Mouse (Mus musculus) embryonic facial prominence, embryonic 11.5 days (tissue): ENCODE measurements around the gene Mon2. TPM values are rescaled to one million over a fixed set of nuclear protein-coding genes. Genes with fewer than 3 reads are reported as not detected.
A peak's percentile ranks its signal among the peaks of the same experiment; 100 is the strongest.
"Not testable (repeated sequence)": the region's sequence is repeated elsewhere in the genome, so short reads cannot be mapped to it uniquely, and the experiment has no call there.

Experiments used
- ATAC-seq: fragments of 200-750 bp; cut with Nextera tagmentation; replicated peaks from 2 replicates; pipeline ENCODE4 v1.8.0; 2017; ENCODE audit warnings: low read depth; ENCODE audit not compliant: insufficient number of reproducible peaks, low FRiP score, low TSS enrichment
- DNase-seq: peaks from one replicate; pipeline ENCODE4 v3.0.0-alpha.2; 2015; ENCODE audit warnings: low spot score
- H3K27ac ChIP-seq: fragments of 300-500 bp; sonication (generic); replicated peaks from 2 replicates; pipeline ENCODE4 v1.5.1; 2014; ENCODE audit warnings: mild to moderate bottlenecking, low read depth, low read length, control low read depth
- H3K27me3 ChIP-seq: fragments of 300-500 bp; sonication (generic); 2 replicates; pipeline ENCODE4 v1.6.1; 2014; ENCODE audit warnings: mild to moderate bottlenecking, low read length, moderate library complexity, mixed read lengths; ENCODE audit not compliant: control insufficient read depth, insufficient read depth
- H3K36me3 ChIP-seq: fragments of 300-500 bp; sonication (generic); replicated peaks from 2 replicates; pipeline ENCODE4 v1.6.1; 2014; ENCODE audit warnings: low read depth, mild to moderate bottlenecking, low read length, moderate library complexity, mixed read lengths; ENCODE audit not compliant: control insufficient read depth, insufficient read depth
- H3K4me1 ChIP-seq: fragments of 300-500 bp; sonication (generic); 2 replicates; pipeline ENCODE4 v1.6.1; 2014; ENCODE audit warnings: low read length, mixed read lengths; ENCODE audit not compliant: control insufficient read depth, insufficient read depth
- H3K4me2 ChIP-seq: fragments of 300-500 bp; sonication (generic); 2 replicates; pipeline ENCODE4 v1.6.1; 2014; ENCODE audit warnings: low read depth, mild to moderate bottlenecking, control low read depth, low read length, moderate library complexity
- H3K4me3 ChIP-seq: fragments of 300-500 bp; sonication (generic); 2 replicates; pipeline ENCODE4 v1.5.1; 2014; ENCODE audit warnings: low read depth, low read length, control low read depth
- H3K9ac ChIP-seq: fragments of 300-500 bp; sonication (generic); replicated peaks from 2 replicates; pipeline ENCODE4 v1.6.1; 2014; ENCODE audit warnings: mild to moderate bottlenecking, control low read depth, low read length
- H3K9me3 ChIP-seq: fragments of 300-500 bp; sonication (generic); replicated peaks from 2 replicates; pipeline ENCODE4 v1.6.1; 2016; ENCODE audit warnings: mild to moderate bottlenecking, low read length, inconsistent platforms, mixed read lengths; ENCODE audit not compliant: control insufficient read depth
- WGBS: fragments of 180-500 bp; shearing (Covaris S2); extraction: QIAGEN DNeasy Blood & Tissue Kit; methylation state at CpG from one replicate; pipeline ENCODE4 v1.1.7; 2014; 5-methylcytosine and 5-hydroxymethylcytosine counted together
- polyA plus RNA-seq: library from polyadenylated mRNA; unstranded; fragments of >200 nt; fragmentation: Nextera tagmentation; extraction: Ambion mirVana; gene quantifications from 2 replicates; pipeline ENCODE4 v1.2.1, GENCODE M21; 2014

The Mon2 gene
- polyA plus RNA-seq, 1 experiment from 2014 or later = 28.6 TPM

DNA sequence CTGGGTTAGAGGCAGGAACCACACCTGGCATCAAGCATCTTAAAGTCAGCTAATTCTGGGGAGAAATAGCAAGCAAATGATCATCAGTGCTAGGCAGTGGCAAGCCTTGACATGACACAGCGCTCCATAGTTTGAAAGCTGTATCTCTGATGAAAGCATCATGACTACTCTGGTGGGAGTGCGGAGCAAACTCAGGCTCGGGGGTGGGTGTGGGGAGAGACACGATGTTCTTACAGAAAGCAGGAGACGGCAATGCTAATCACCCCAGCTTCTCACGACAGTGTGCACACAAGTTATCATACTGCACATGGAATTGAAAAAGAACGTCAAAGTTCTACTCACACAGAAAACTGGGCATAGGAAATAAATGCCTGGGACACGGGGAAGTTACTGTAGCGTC is 45.7 kb downstream of the Mon2 start:
- Histone ChIP-seq H3K27ac (no peak overlapping the region), H3K4me3 (no peak overlapping the region), H3K9me3 (no peaks in the 10 kb centered on the region), H3K4me2 (no peak overlapping the region), H3K36me3 (no peaks in the 10 kb centered on the region; the same call in 1 of the 2 replicates), H3K4me1 (no peaks in the 10 kb centered on the region), H3K27me3 (no peaks in the 10 kb centered on the region), H3K9ac (no peak overlapping the region)
- ATAC-seq (no peak), DNase-seq (no peak)
- 92% methylated on average over 9 of the region's 9 CpGs for WGBS

DNA sequence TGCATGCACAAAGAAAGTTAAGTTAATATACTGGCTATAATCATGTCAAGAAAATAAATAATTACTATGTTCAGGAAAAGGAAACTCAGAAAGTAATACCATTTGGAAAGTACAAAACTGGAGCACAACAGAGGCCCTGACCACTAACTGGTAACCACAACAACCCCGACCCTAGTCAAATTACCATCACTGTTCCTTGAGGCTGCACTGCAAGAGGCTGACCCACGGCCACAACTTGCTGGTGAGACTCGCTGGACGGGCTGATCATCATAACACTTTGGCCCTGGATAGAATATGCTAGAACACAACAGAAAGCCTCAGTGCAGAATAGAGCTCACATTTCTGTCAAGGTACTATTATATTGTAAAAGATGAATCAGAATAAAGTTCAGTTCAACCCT is 47.4 kb downstream of the Mon2 start:
- Histone ChIP-seq H3K27ac (no peak overlapping the region), H3K4me2 (no peak overlapping the region), H3K4me1 (no peaks in the 10 kb centered on the region), H3K9ac (no peak overlapping the region), H3K27me3 (no peaks in the 10 kb centered on the region), H3K9me3 (no peaks in the 10 kb centered on the region), H3K4me3 (no peak overlapping the region), H3K36me3 (no peaks in the 10 kb centered on the region; the same call in 1 of the 2 replicates)
- no peak for DNase-seq
- no peak for ATAC-seq
- WGBS = 86% methylated on average over 4 of the region's 4 CpGs

GRCm38 (mm10) chr10:123026736-123027135 is 49.6 kb downstream of the Mon2 start:
- H3K9ac ChIP-seq, H3K9me3 ChIP-seq, H3K36me3 ChIP-seq, DNase-seq, H3K27me3 ChIP-seq, ATAC-seq, H3K27ac ChIP-seq, H3K4me3 ChIP-seq, H3K4me1 ChIP-seq, H3K4me2 ChIP-seq: not testable (repeated sequence)
- 97% methylated on average over 4 of the region's 4 CpGs for WGBS

GRCm38 (mm10) chr10:123013435-123013834 is 62.9 kb downstream of the Mon2 start:
- Histone ChIP-seq H3K27me3 (no peaks in the 10 kb centered on the region), H3K27ac (no peak overlapping the region), H3K4me3 (no peak overlapping the region), H3K9me3 (no peaks in the 10 kb centered on the region), H3K36me3 (peaks cover 3% of the 10 kb centered on the region), H3K4me2 (no peak overlapping the region), H3K4me1 (no peaks in the 10 kb centered on the region), H3K9ac (no peak overlapping the region)
- DNase-seq (peak; percentile 34), ATAC-seq (no peak)
- 46% methylated on average over 18 of the region's 18 CpGs for WGBS

DNA sequence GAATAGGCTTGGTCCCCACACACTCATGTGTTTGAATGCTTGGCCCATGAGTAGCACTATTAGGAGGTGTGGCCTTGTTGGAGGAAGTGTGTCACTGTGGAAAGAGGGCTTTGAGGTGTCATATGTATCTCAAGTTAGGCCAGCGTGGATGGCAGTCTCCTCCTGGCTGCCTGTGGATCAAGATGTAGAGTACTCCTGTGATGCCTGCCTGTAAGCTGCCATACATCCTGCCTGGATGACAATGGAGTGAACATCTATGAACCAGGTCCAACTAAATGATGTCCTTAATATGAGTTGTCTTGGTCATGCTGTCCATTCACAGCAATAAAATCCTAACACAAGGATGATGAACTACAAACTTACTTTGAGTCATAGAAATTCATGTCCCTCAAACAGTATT is 64.9 kb downstream of the Mon2 start:
- DNase-seq (no peak), ATAC-seq (no peak)
- H3K4me3 ChIP-seq = no peak overlapping the region
- peaks cover 3% of the 10 kb centered on the region for H3K36me3 ChIP-seq
- H3K27me3 ChIP-seq = no peaks in the 10 kb centered on the region
- H3K9me3 ChIP-seq = no peaks in the 10 kb centered on the region
- H3K27ac ChIP-seq = no peak overlapping the region
- no peaks in the 10 kb centered on the region for H3K4me1 ChIP-seq
- no peak overlapping the region for H3K9ac ChIP-seq
- WGBS = 89% methylated on average over 1 of the region's 1 CpGs
- H3K4me2 ChIP-seq = no peak overlapping the region

- H3K36me3 ChIP-seq = no peaks in the 10 kb centered on the region; the same call in 1 of the 2 replicates
- H3K4me1 ChIP-seq = no peaks in the 10 kb centered on the region
- DNase-seq = peak; percentile 84
- no peak overlapping the region for H3K4me3 ChIP-seq
- H3K9ac ChIP-seq = no peak overlapping the region
- H3K27me3 ChIP-seq = no peaks in the 10 kb centered on the region
- ATAC-seq = no peak
- no peak overlapping the region for H3K27ac ChIP-seq
- H3K4me2 ChIP-seq = no peak overlapping the region
- H3K9me3 ChIP-seq = no peaks in the 10 kb centered on the region
- 93% methylated on average over 20 of the region's 20 CpGs for WGBS
Measured at GRCm38 (mm10) chr10:123005237-123006185, 70.8 kb downstream of the Mon2 start.

DNA sequence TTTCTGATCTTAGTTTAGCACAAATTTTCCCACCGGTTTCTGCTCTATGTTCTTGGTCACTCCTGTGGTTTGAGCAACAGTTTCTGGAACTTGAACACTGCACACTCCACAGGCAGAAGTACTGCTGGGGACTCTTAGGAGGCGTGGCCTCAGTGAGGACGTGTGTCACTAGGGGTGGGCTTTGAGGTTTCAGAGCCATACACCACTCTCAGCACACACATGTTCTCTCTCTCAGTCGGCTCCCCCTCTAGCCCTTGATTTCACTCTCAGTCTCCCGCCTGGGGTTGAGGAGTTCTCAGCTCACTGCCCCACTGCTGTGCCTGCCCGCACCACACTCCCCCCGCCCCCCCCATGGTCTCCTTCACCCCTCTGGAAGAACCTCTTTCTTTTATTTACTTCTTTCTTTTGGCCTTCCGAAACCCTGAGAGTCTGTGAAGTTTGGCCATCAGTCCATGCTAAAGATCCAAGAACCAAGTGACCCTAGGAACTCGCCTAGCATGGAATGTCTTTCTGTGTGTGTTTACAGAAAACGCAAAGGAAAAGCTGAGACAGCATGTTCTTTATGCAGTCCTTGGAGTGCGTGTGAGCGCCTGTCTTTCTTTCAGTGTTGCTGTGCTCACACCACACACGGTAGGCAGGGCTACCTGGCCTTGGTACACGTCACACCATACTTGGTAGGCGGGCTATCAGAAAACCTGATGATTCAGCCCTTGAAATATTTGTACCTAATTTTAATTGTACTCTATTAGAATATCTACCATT is 71.6 kb downstream of the Mon2 start:
- H3K36me3 ChIP-seq = no peaks in the 10 kb centered on the region; the same call in 1 of the 2 replicates
- no peaks in the 10 kb centered on the region for H3K27me3 ChIP-seq
- no peak overlapping the region for H3K27ac ChIP-seq
- ATAC-seq (peak; percentile 61; the same call in 1 of the 2 replicates), DNase-seq (no peak)
- WGBS = 80% methylated on average over 15 of the region's 15 CpGs
- no peak overlapping the region for H3K9ac ChIP-seq
- no peak overlapping the region for H3K4me3 ChIP-seq
- no peak overlapping the region for H3K4me2 ChIP-seq
- H3K9me3 ChIP-seq = no peaks in the 10 kb centered on the region
- H3K4me1 ChIP-seq = no peaks in the 10 kb centered on the region

DNA sequence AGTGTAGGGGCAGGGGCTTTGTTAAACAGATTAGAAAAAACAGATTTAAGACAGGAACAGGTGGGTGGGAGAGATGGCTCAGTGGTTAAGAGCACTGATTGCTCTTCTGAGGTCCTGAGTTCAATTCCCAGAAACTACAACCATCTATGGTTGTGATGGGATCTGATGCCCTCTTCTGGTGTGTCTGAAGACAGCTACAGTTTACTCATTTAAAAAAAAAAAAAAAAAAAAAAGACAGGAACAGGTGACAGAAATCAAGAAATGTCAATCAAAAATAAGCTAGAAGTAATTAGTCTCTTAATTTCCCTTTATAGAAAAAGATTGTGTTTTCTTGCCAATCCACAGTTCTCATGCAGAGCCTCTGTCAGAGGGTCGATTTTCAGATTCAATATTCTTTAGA is 74.3 kb downstream of the Mon2 start:
- DNase-seq (no peak), ATAC-seq (no peak)
- 81% methylated on average over 1 of the region's 1 CpGs for WGBS
- no peak overlapping the region for H3K4me2 ChIP-seq
- H3K4me3 ChIP-seq = no peak overlapping the region
- H3K9ac ChIP-seq = no peak overlapping the region
- H3K9me3 ChIP-seq = no peaks in the 10 kb centered on the region
- H3K27ac ChIP-seq = no peak overlapping the region
- H3K36me3 ChIP-seq = peaks cover 2% of the 10 kb centered on the region
- H3K4me1 ChIP-seq = no peaks in the 10 kb centered on the region
- no peaks in the 10 kb centered on the region for H3K27me3 ChIP-seq
